Mouse (Mus musculus) heart, embryonic 11.5 days (tissue): ENCODE results near the gene Srebf1. TPM values are rescaled to one million over a fixed set of nuclear protein-coding genes. Genes with fewer than 3 reads are reported as not detected.

ENCODE experiments used
- ATAC-seq: fragments of 200-750 bp; cut with Nextera tagmentation; replicated peaks from 2 replicates; pipeline ENCODE4 v1.8.0; 2017; ENCODE audit warnings: moderate library complexity; ENCODE audit not compliant: insufficient number of reproducible peaks, low FRiP score, low TSS enrichment
- H3K27ac ChIP-seq: fragments of 300-500 bp; sonication (generic); 2 replicates; pipeline ENCODE4 v1.5.1; 2014; ENCODE audit warnings: mild to moderate bottlenecking, low read depth, low read length
- H3K27me3 ChIP-seq: fragments of 300-500 bp; sonication (generic); 2 replicates; pipeline ENCODE4 v1.6.1; 2014; ENCODE audit warnings: mild to moderate bottlenecking, low read length, mixed read lengths; ENCODE audit not compliant: control insufficient read depth, insufficient read depth
- H3K36me3 ChIP-seq: fragments of 300-500 bp; sonication (generic); 2 replicates; pipeline ENCODE4 v1.6.1; 2014; ENCODE audit warnings: mild to moderate bottlenecking, low read length, moderate library complexity, mixed read lengths; ENCODE audit not compliant: control insufficient read depth, insufficient read depth
- H3K4me1 ChIP-seq: fragments of 300-500 bp; sonication (generic); 2 replicates; pipeline ENCODE4 v1.6.1; 2014; ENCODE audit warnings: low read length; ENCODE audit not compliant: control insufficient read depth, insufficient read depth
- H3K4me2 ChIP-seq: fragments of 300-500 bp; sonication (generic); 2 replicates; pipeline ENCODE4 v1.6.1; 2014; ENCODE audit warnings: mild to moderate bottlenecking, moderate library complexity
- H3K4me3 ChIP-seq: fragments of 300-500 bp; sonication (generic); 2 replicates; pipeline ENCODE4 v1.5.1; 2014; ENCODE audit warnings: low read depth, low read length
- H3K9ac ChIP-seq: fragments of 300-500 bp; sonication (generic); 2 replicates; pipeline ENCODE4 v1.6.1; 2014; ENCODE audit warnings: mild to moderate bottlenecking, low read depth, low read length, moderate library complexity
- H3K9me3 ChIP-seq: fragments of 300-500 bp; sonication (generic); replicated peaks from 2 replicates; pipeline ENCODE4 v1.6.1; 2016; ENCODE audit warnings: low read length; ENCODE audit not compliant: control insufficient read depth
- WGBS: fragments of 180-500 bp; shearing (Covaris S2); extraction: QIAGEN DNeasy Blood & Tissue Kit; methylation state at CpG from one replicate; pipeline ENCODE4 v1.1.7; 2014; ENCODE audit not compliant: insufficient replicate concordance; 5-methylcytosine and 5-hydroxymethylcytosine counted together
- polyA plus RNA-seq: library from polyadenylated mRNA; unstranded; fragments of >200 nt; fragmentation: Nextera tagmentation; extraction: Ambion mirVana; gene quantifications from 2 replicates; pipeline ENCODE4 v1.2.1, GENCODE M21; 2014

Gene Srebf1
- polyA plus RNA-seq, 1 experiment from 2014 or later: 39.0 TPM

- H3K4me2 ChIP-seq: no peak overlapping the region
- H3K4me3 ChIP-seq: no peak overlapping the region
- no peak for ATAC-seq
- no peaks in the 10 kb centered on the region for H3K36me3 ChIP-seq
- no peaks in the 10 kb centered on the region for H3K27me3 ChIP-seq
- H3K9me3 ChIP-seq: no peaks in the 10 kb centered on the region
- 52% methylated on average over 5 of the region's 5 CpGs for WGBS
- H3K9ac ChIP-seq: no peak overlapping the region
- no peak overlapping the region for H3K27ac ChIP-seq
- H3K4me1 ChIP-seq: peaks cover 5% of the 10 kb centered on the region
Measured at GRCm38 (mm10) chr11:60247753-60248550, 25.6 kb upstream of the Srebf1 start.

GRCm38 (mm10) chr11:60246077-60246476, 23.7 kb upstream of the Srebf1 start:
- no peak overlapping the region for H3K27ac ChIP-seq
- no peak for ATAC-seq
- H3K27me3 ChIP-seq: no peaks in the 10 kb centered on the region
- H3K4me3 ChIP-seq: no peak overlapping the region
- no peaks in the 10 kb centered on the region for H3K4me1 ChIP-seq
- no peaks in the 10 kb centered on the region for H3K9me3 ChIP-seq
- H3K36me3 ChIP-seq: no peaks in the 10 kb centered on the region
- no peak overlapping the region for H3K4me2 ChIP-seq
- no peak overlapping the region for H3K9ac ChIP-seq

- no peaks in the 10 kb centered on the region for H3K9me3 ChIP-seq
- H3K36me3 ChIP-seq: peaks cover 11% of the 10 kb centered on the region; the same call in 1 of the 2 replicates
- WGBS: 77% methylated on average over 9 of the region's 11 CpGs
- no peak overlapping the region for H3K9ac ChIP-seq
- H3K4me1 ChIP-seq: no peaks in the 10 kb centered on the region
- no peak overlapping the region for H3K4me3 ChIP-seq
- no peak overlapping the region for H3K27ac ChIP-seq
- no peaks in the 10 kb centered on the region for H3K27me3 ChIP-seq
- no peak for ATAC-seq
- H3K4me2 ChIP-seq: no peak overlapping the region
Measured at GRCm38 (mm10) chr11:60244503-60245143, 22.2 kb upstream of the Srebf1 start.

- Histone ChIP-seq H3K36me3 (peaks cover 11% of the 10 kb centered on the region; the same call in 1 of the 2 replicates), H3K4me3 (no peak overlapping the region), H3K4me1 (no peaks in the 10 kb centered on the region), H3K9ac (no peak overlapping the region), H3K9me3 (no peaks in the 10 kb centered on the region), H3K27ac (no peak overlapping the region), H3K27me3 (no peaks in the 10 kb centered on the region), H3K4me2 (no peak overlapping the region)
- 79% methylated on average over 4 of the region's 4 CpGs for WGBS
- no peak for ATAC-seq
Measured at GRCm38 (mm10) chr11:60240509-60240908, 18.1 kb upstream of the Srebf1 start.

GRCm38 (mm10) chr11:60235351-60235750, 13.0 kb upstream of the Srebf1 start:
- Histone ChIP-seq H3K27me3 (no peaks in the 10 kb centered on the region), H3K36me3 (peaks cover 6% of the 10 kb centered on the region; the same call in 1 of the 2 replicates), H3K4me3 (no peak overlapping the region), H3K4me1 (peaks cover 12% of the 10 kb centered on the region), H3K4me2 (no peak overlapping the region), H3K9ac (no peak overlapping the region), H3K9me3 (no peaks in the 10 kb centered on the region), H3K27ac (no peak overlapping the region)
- WGBS: 81% methylated on average over 5 of the region's 5 CpGs
- no peak for ATAC-seq

GRCm38 (mm10) chr11:60233235-60233634, 10.9 kb upstream of the Srebf1 start:
- ATAC-seq: no peak
- no peak overlapping the region for H3K4me2 ChIP-seq
- H3K9me3 ChIP-seq: no peaks in the 10 kb centered on the region
- no peak overlapping the region for H3K4me3 ChIP-seq
- WGBS: 74% methylated on average over 8 of the region's 8 CpGs
- no peak overlapping the region for H3K9ac ChIP-seq
- 0 out of 2 replicates have a peak overlapping the region, but pooled peaks have one; percentile 24 for H3K27ac ChIP-seq
- no peaks in the 10 kb centered on the region for H3K36me3 ChIP-seq
- no peaks in the 10 kb centered on the region for H3K27me3 ChIP-seq
- peaks cover 26% of the 10 kb centered on the region for H3K4me1 ChIP-seq

GRCm38 (mm10) chr11:60232441-60233058, 10.2 kb upstream of the Srebf1 start:
- Histone ChIP-seq H3K27ac (0 out of 2 replicates have a peak overlapping the region, but pooled peaks have one; percentile 24), H3K4me1 (peaks cover 28% of the 10 kb centered on the region), H3K27me3 (no peaks in the 10 kb centered on the region), H3K9ac (no peak overlapping the region), H3K9me3 (no peaks in the 10 kb centered on the region), H3K4me2 (no peak overlapping the region), H3K36me3 (no peaks in the 10 kb centered on the region), H3K4me3 (no peak overlapping the region)
- 74% methylated on average over 14 of the region's 14 CpGs for WGBS
- ATAC-seq: no peak

GRCm38 (mm10) chr11:60231951-60232350, 9.6 kb upstream of the Srebf1 start:
- Histone ChIP-seq H3K9ac (no peak overlapping the region), H3K36me3 (no peaks in the 10 kb centered on the region), H3K4me1 (peaks cover 28% of the 10 kb centered on the region), H3K27ac (no peak overlapping the region), H3K27me3 (no peaks in the 10 kb centered on the region), H3K4me2 (no peak overlapping the region), H3K4me3 (no peak overlapping the region), H3K9me3 (no peaks in the 10 kb centered on the region)
- 46% methylated on average over 4 of the region's 4 CpGs for WGBS
- ATAC-seq: no peak
